Mouse (Mus musculus) liver, embryonic 14.5 days (tissue): ENCODE results near the gene Ndnf. TPM values are rescaled to one million over a fixed set of nuclear protein-coding genes. Genes with fewer than 3 reads are reported as not detected.

ENCODE experiments used
- ATAC-seq: fragments of 200-750 bp; cut with Nextera tagmentation; 2 replicates; pipeline ENCODE4 v1.8.0; 2017; ENCODE audit warnings: moderate number of reproducible peaks, mild to moderate bottlenecking, moderate library complexity; ENCODE audit not compliant: insufficient read depth
- DNase-seq, 3 experiments: peaks; one replicate each; pipeline ENCODE4 v3.0.0-alpha.2; 2012 to 2013; ENCODE audit warnings: low read depth in 3 of 3, low spot score in 3 of 3
- H3K27ac ChIP-seq: fragments of 300-500 bp; sonication (generic); 2 replicates; pipeline ENCODE4 v1.5.1; 2014; ENCODE audit warnings: moderate library complexity, mild to moderate bottlenecking, control low read depth, inconsistent platforms
- H3K27me3 ChIP-seq: fragments of 300-500 bp; sonication (generic); 2 replicates; pipeline ENCODE4 v1.6.1; 2014; ENCODE audit warnings: mild to moderate bottlenecking, low read length, moderate library complexity; ENCODE audit not compliant: control insufficient read depth, insufficient read depth
- H3K36me3 ChIP-seq: fragments of 300-500 bp; sonication (generic); replicated peaks from 2 replicates; pipeline ENCODE4 v1.6.1; 2014; ENCODE audit warnings: low read depth; ENCODE audit not compliant: control insufficient read depth, insufficient read depth
- H3K4me1 ChIP-seq, 2 experiments: fragments of 200-500 bp in 1 of 2; fragments of 300-500 bp in 1 of 2; sonication (generic) in 1 of 2; replicated peaks; 2 replicates each; pipeline ENCODE4 v1.6.1; 2012 to 2014; ENCODE audit warnings: antibody characterized with exemption in 1 of 2, inconsistent platforms in 1 of 2, low read length in 1 of 2; ENCODE audit not compliant: control insufficient read depth in 2 of 2, insufficient read depth in 2 of 2
- H3K4me2 ChIP-seq: fragments of 300-500 bp; sonication (generic); 2 replicates; pipeline ENCODE4 v1.6.1; 2014; ENCODE audit warnings: low read depth, mild to moderate bottlenecking, control low read depth, moderate library complexity
- H3K4me3 ChIP-seq, 2 experiments: fragments of 200-500 bp in 1 of 2; fragments of 300-500 bp in 1 of 2; sonication (generic) in 1 of 2; 2 replicates each; pipeline ENCODE4 v1.5.1; 2012 to 2014; ENCODE audit warnings: low read depth in 2 of 2, low read length in 2 of 2, mild to moderate bottlenecking in 2 of 2, control low read depth in 1 of 2, inconsistent platforms in 1 of 2, moderate library complexity in 1 of 2; ENCODE audit not compliant: insufficient read depth in 1 of 2
- H3K9ac ChIP-seq: fragments of 300-500 bp; sonication (generic); replicated peaks from 2 replicates; pipeline ENCODE4 v1.6.1; 2014; ENCODE audit warnings: mild to moderate bottlenecking, control low read depth, moderate library complexity
- H3K9me3 ChIP-seq: fragments of 300-500 bp; sonication (generic); 2 replicates; pipeline ENCODE4 v1.6.1; 2016; ENCODE audit warnings: low read length, mixed read lengths; ENCODE audit not compliant: control insufficient read depth
- CTCF ChIP-seq: IDR thresholded peaks from 2 replicates; pipeline ENCODE4 v1.5.1; 2016; ENCODE audit warnings: antibody characterized with exemption, low read depth, control low read depth
- EP300 ChIP-seq: IDR thresholded peaks from 2 replicates; pipeline ENCODE4 v1.6.1; 2016; ENCODE audit warnings: antibody characterized with exemption, low read depth
- WGBS: fragments of 180-500 bp; shearing (Covaris S2); extraction: QIAGEN DNeasy Blood & Tissue Kit; methylation state at CpG from one replicate; pipeline ENCODE4 v1.1.7; 2014; ENCODE audit not compliant: insufficient replicate concordance; 5-methylcytosine and 5-hydroxymethylcytosine counted together
- polyA plus RNA-seq, 2 experiments: library from polyadenylated mRNA; depleted of rRNA in 1 of 2; stranded (reverse) in 1 of 2; unstranded in 1 of 2; fragments of >200 nt; fragmentation: Nextera tagmentation in 1 of 2; extraction: Ambion mirVana in 1 of 2; gene quantifications; 2 replicates each; pipeline versions ENCODE4 v1.2.1 to v1.2.3; 2012 to 2014

Gene Ndnf
- polyA plus RNA-seq, 2 experiments, result 0.08 TPM; not detected in 1

GRCm38 (mm10) chr6:65644110-65644509, 27.3 kb upstream of the Ndnf start:
- no peak overlapping the region for H3K4me3 ChIP-seq
- WGBS, result 58% methylated on average over 4 of the region's 4 CpGs
- TF ChIP-seq CTCF, result no peak
- TF ChIP-seq EP300, result no peak
- no peaks in the 10 kb centered on the region for H3K27me3 ChIP-seq
- no peak overlapping the region for H3K4me2 ChIP-seq
- H3K9me3 ChIP-seq, result no peaks in the 10 kb centered on the region
- DNase-seq (no peak), ATAC-seq (no peak)
- no peak overlapping the region for H3K27ac ChIP-seq
- no peak overlapping the region for H3K9ac ChIP-seq
- no peaks in the 10 kb centered on the region; a peak in 1 of 4 replicates for H3K4me1 ChIP-seq
- H3K36me3 ChIP-seq, result no peaks in the 10 kb centered on the region

- Histone ChIP-seq H3K27me3 (no peaks in the 10 kb centered on the region), H3K4me1 (no peaks in the 10 kb centered on the region; a peak in 1 of 4 replicates), H3K36me3 (no peaks in the 10 kb centered on the region), H3K9ac (no peak overlapping the region), H3K4me2 (no peak overlapping the region), H3K9me3 (no peaks in the 10 kb centered on the region), H3K4me3 (no peak overlapping the region), H3K27ac (no peak overlapping the region)
- no peak for DNase-seq
- ATAC-seq, result no peak
- WGBS, result 42% methylated on average over 3 of the region's 3 CpGs
- TF ChIP-seq CTCF (no peak), EP300 (no peak)
These were observed 25.0 kb upstream of the Ndnf start for GRCm38 (mm10) chr6:65646408-65646807.

GRCm38 (mm10) chr6:65647731-65648130, 23.7 kb upstream of the Ndnf start:
- Histone ChIP-seq H3K9ac (no peak overlapping the region), H3K36me3 (no peaks in the 10 kb centered on the region), H3K9me3 (no peaks in the 10 kb centered on the region), H3K27me3 (no peaks in the 10 kb centered on the region), H3K4me3 (no peak overlapping the region), H3K4me2 (no peak overlapping the region), H3K4me1 (no peaks in the 10 kb centered on the region; a peak in 1 of 4 replicates), H3K27ac (no peak overlapping the region)
- ATAC-seq (no peak), DNase-seq (no peak)
- TF ChIP-seq CTCF (no peak), EP300 (no peak)
- WGBS, result 32% methylated on average over 6 of the region's 6 CpGs

- no peak overlapping the region for H3K9ac ChIP-seq
- no peaks in the 10 kb centered on the region for H3K36me3 ChIP-seq
- no peak overlapping the region for H3K4me3 ChIP-seq
- H3K4me2 ChIP-seq, result no peak overlapping the region
- ATAC-seq (no peak), DNase-seq (no peak)
- WGBS, result 38% methylated on average over 4 of the region's 4 CpGs
- no peaks in the 10 kb centered on the region for H3K9me3 ChIP-seq
- no peaks in the 10 kb centered on the region; a peak in 1 of 4 replicates for H3K4me1 ChIP-seq
- no peaks in the 10 kb centered on the region for H3K27me3 ChIP-seq
- H3K27ac ChIP-seq, result no peak overlapping the region
- TF ChIP-seq EP300 (no peak), CTCF (peak; percentile 17; the same call in 1 of the 2 replicates)
These were observed 20.0 kb upstream of the Ndnf start for GRCm38 (mm10) chr6:65651376-65651775.

GRCm38 (mm10) chr6:65661272-65661671, 10.1 kb upstream of the Ndnf start:
- H3K4me3 ChIP-seq, result no peak overlapping the region
- no peaks in the 10 kb centered on the region for H3K27me3 ChIP-seq
- H3K4me2 ChIP-seq, result no peak overlapping the region
- no peaks in the 10 kb centered on the region for H3K4me1 ChIP-seq
- no peak for DNase-seq
- no peak overlapping the region for H3K9ac ChIP-seq
- no peak overlapping the region for H3K27ac ChIP-seq
- no peaks in the 10 kb centered on the region for H3K9me3 ChIP-seq
- TF ChIP-seq CTCF (no peak), EP300 (no peak)
- 22% methylated on average over 4 of the region's 4 CpGs for WGBS
- no peaks in the 10 kb centered on the region for H3K36me3 ChIP-seq
- no peak for ATAC-seq
